Mouse (Mus musculus): ENCODE measurements around the gene Myh14. TPM values are rescaled to one million over a fixed set of nuclear protein-coding genes. Genes with fewer than 3 reads are reported as not detected.

Gene Myh14
- polyA plus RNA-seq, 1 experiment = 3.7 TPM

DNA sequence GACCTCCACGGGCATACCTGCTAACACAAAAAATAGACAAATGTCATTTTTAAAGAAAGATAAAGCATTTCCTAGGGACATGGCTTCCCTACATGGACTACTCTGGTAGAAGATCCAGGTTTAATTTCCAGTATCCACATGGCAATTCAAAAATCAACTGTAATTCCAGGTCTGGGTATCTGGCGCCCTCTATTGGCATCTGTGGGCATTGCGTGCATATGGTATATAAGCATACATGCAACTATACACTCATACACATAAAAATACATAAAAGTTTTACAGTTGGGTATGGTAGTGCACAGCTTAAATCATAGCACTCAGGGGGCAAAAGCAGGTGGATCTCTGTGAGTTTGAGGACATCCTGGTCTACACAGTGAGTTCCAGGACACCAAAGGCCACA is 33.7 kb upstream of the Myh14 start:
- no peak overlapping the region for H3K4me3 ChIP-seq (ENCODE audit: control insufficient read depth, insufficient read depth, low read length)
- 64% methylated on average over 3 of the region's 3 CpGs for WGBS
- no peak overlapping the region for H3K27ac ChIP-seq (ENCODE audit: control insufficient read depth, insufficient read depth, low read length)
- TF ChIP-seq CTCF (IDR thresholded peaks at IDR 0.05; ENCODE audit: borderline replicate concordance, control insufficient read depth, extremely low read depth, insufficient read depth, low read length, poor library complexity) (no peak), POLR2A (IDR thresholded peaks at IDR 0.05; ENCODE audit: control insufficient read depth, extremely low read depth, insufficient read depth, low read length, poor library complexity) (no peak)
- peak; percentile 11 for DNase-seq
- no peaks in the 10 kb centered on the region for H3K4me1 ChIP-seq (replicated peaks; ENCODE audit: control insufficient read depth, insufficient read depth, low read length)
- H3K36me3 ChIP-seq (ENCODE audit: control insufficient read depth, insufficient read depth, low read length) = no peaks in the 10 kb centered on the region
- H3K27me3 ChIP-seq (ENCODE audit: control insufficient read depth, insufficient read depth, low read length) = no peaks in the 10 kb centered on the region

DNA sequence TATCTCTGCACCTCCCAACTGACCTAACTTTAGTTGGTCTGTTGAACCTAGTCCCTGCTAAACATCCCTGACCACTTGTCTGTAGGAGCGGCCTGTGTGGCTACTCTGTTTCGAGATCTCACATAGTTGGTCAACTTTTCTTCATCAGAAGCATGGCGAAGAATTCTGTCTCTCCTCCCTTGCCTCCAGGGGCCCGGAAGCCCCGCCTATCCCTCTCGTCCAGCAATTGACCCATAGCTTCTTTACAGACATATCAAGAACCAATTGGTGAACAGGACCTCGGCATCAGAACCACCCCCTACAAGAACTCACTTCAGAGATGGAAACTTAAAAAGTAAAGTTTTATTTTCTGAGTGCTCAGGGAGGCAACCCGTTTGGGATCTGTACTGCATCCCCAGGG is 32.3 kb upstream of the Myh14 start:
- H3K27me3 ChIP-seq (ENCODE audit: control insufficient read depth, insufficient read depth, low read length) = no peaks in the 10 kb centered on the region
- WGBS = 89% methylated on average over 8 of the region's 8 CpGs
- TF ChIP-seq CTCF (IDR thresholded peaks at IDR 0.05; ENCODE audit: borderline replicate concordance, control insufficient read depth, extremely low read depth, insufficient read depth, low read length, poor library complexity) (no peak), POLR2A (IDR thresholded peaks at IDR 0.05; ENCODE audit: control insufficient read depth, extremely low read depth, insufficient read depth, low read length, poor library complexity) (no peak)
- no peak overlapping the region for H3K27ac ChIP-seq (ENCODE audit: control insufficient read depth, insufficient read depth, low read length)
- no peak for DNase-seq
- no peaks in the 10 kb centered on the region for H3K36me3 ChIP-seq (ENCODE audit: control insufficient read depth, insufficient read depth, low read length)
- no peak overlapping the region for H3K4me3 ChIP-seq (ENCODE audit: control insufficient read depth, insufficient read depth, low read length)
- no peaks in the 10 kb centered on the region for H3K4me1 ChIP-seq (replicated peaks; ENCODE audit: control insufficient read depth, insufficient read depth, low read length)

DNA sequence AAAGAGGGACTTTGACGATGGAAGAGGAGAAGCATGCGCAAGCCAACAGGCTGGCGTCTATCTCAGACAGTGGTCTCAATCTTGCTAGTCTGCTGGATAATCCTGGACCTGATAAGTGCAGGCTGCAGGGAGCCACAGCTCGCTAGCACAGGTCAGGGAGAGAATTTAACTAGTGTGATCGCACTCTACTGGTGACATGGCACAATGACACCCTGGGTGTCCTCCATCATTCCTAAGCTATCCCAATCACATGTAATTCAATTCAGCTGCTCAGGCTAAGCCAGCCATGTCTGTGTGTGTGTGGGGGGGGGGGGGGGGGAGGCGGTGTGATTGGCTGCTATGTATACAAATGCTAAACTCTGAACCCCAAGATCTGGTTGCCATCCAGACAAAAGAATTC is 31.3 kb upstream of the Myh14 start:
- H3K4me3 ChIP-seq (ENCODE audit: control insufficient read depth, insufficient read depth, low read length) = no peak overlapping the region
- DNase-seq = no peak
- WGBS = 24% methylated on average over 6 of the region's 6 CpGs
- no peaks in the 10 kb centered on the region; the same call in 1 of the 2 replicates for H3K4me1 ChIP-seq (replicated peaks; ENCODE audit: control insufficient read depth, insufficient read depth, low read length)
- TF ChIP-seq POLR2A (IDR thresholded peaks at IDR 0.05; ENCODE audit: control insufficient read depth, extremely low read depth, insufficient read depth, low read length, poor library complexity) = no peak
- TF ChIP-seq CTCF (IDR thresholded peaks at IDR 0.05; ENCODE audit: borderline replicate concordance, control insufficient read depth, extremely low read depth, insufficient read depth, low read length, poor library complexity) = 0 out of 2 replicates have a peak, but pooled peaks have one; percentile 19
- H3K36me3 ChIP-seq (ENCODE audit: control insufficient read depth, insufficient read depth, low read length) = no peaks in the 10 kb centered on the region
- H3K27me3 ChIP-seq (ENCODE audit: control insufficient read depth, insufficient read depth, low read length) = no peaks in the 10 kb centered on the region
- H3K27ac ChIP-seq (ENCODE audit: control insufficient read depth, insufficient read depth, low read length) = no peak overlapping the region

- WGBS = 34% methylated on average over 7 of the region's 7 CpGs
- Histone ChIP-seq H3K4me1 (replicated peaks; ENCODE audit: control insufficient read depth, insufficient read depth, low read length) (no peaks in the 10 kb centered on the region; the same call in 1 of the 2 replicates), H3K27me3 (ENCODE audit: control insufficient read depth, insufficient read depth, low read length) (no peaks in the 10 kb centered on the region), H3K27ac (ENCODE audit: control insufficient read depth, insufficient read depth, low read length) (no peak overlapping the region), H3K4me3 (ENCODE audit: control insufficient read depth, insufficient read depth, low read length) (no peak overlapping the region), H3K36me3 (ENCODE audit: control insufficient read depth, insufficient read depth, low read length) (no peaks in the 10 kb centered on the region)
- TF ChIP-seq CTCF (IDR thresholded peaks at IDR 0.05; ENCODE audit: borderline replicate concordance, control insufficient read depth, extremely low read depth, insufficient read depth, low read length, poor library complexity) (no peak), POLR2A (IDR thresholded peaks at IDR 0.05; ENCODE audit: control insufficient read depth, extremely low read depth, insufficient read depth, low read length, poor library complexity) (no peak)
- DNase-seq = no peak
These were observed 27.3 kb upstream of the Myh14 start for GRCm38 (mm10) chr7:44697980-44698379.

- Histone ChIP-seq H3K36me3 (ENCODE audit: control insufficient read depth, insufficient read depth, low read length) (no peaks in the 10 kb centered on the region), H3K27ac (ENCODE audit: control insufficient read depth, insufficient read depth, low read length) (no peak overlapping the region), H3K4me3 (ENCODE audit: control insufficient read depth, insufficient read depth, low read length) (no peak overlapping the region), H3K27me3 (ENCODE audit: control insufficient read depth, insufficient read depth, low read length) (no peaks in the 10 kb centered on the region), H3K4me1 (replicated peaks; ENCODE audit: control insufficient read depth, insufficient read depth, low read length) (no peaks in the 10 kb centered on the region; the same call in 1 of the 2 replicates)
- 19% methylated on average over 20 of the region's 20 CpGs for whole genome bisulfite sequencing
- DNase-seq = no peak
- no peak for TF ChIP-seq POLR2A (IDR thresholded peaks at IDR 0.05; ENCODE audit: control insufficient read depth, extremely low read depth, insufficient read depth, low read length, poor library complexity)
- no peak for TF ChIP-seq CTCF (IDR thresholded peaks at IDR 0.05; ENCODE audit: borderline replicate concordance, control insufficient read depth, extremely low read depth, insufficient read depth, low read length, poor library complexity)
These were observed 26.6 kb upstream of the Myh14 start for GRCm38 (mm10) chr7:44697191-44697710.

GRCm38 (mm10) chr7:44695223-44695622 is 24.6 kb upstream of the Myh14 start:
- no peak for DNase-seq
- 83% methylated on average over 4 of the region's 4 CpGs for WGBS

More at GRCm38 (mm10) chr7:44695223-44695622, 24.6 kb upstream of the Myh14 start:
- H3K27me3 ChIP-seq (ENCODE audit: control insufficient read depth, insufficient read depth, low read length) = no peaks in the 10 kb centered on the region
- TF ChIP-seq POLR2A (IDR thresholded peaks at IDR 0.05; ENCODE audit: control insufficient read depth, extremely low read depth, insufficient read depth, low read length, poor library complexity) (no peak), CTCF (IDR thresholded peaks at IDR 0.05; ENCODE audit: borderline replicate concordance, control insufficient read depth, extremely low read depth, insufficient read depth, low read length, poor library complexity) (no peak)
- no peaks in the 10 kb centered on the region; the same call in 1 of the 2 replicates for H3K4me1 ChIP-seq (replicated peaks; ENCODE audit: control insufficient read depth, insufficient read depth, low read length)
- H3K4me3 ChIP-seq (ENCODE audit: control insufficient read depth, insufficient read depth, low read length) = no peak overlapping the region
- H3K27ac ChIP-seq (ENCODE audit: control insufficient read depth, insufficient read depth, low read length) = no peak overlapping the region
- no peaks in the 10 kb centered on the region for H3K36me3 ChIP-seq (ENCODE audit: control insufficient read depth, insufficient read depth, low read length)

Measured in thymus, adult 2 months (tissue).